Mouse (Mus musculus): ENCODE measurements at regions not wholly inside any gene's neighbourhood (a gene's known extent, or its start where the extent isn't known, plus 50 kb on each side); places are given as distances from the start of the nearest gene placed in this dataset.

DNA sequence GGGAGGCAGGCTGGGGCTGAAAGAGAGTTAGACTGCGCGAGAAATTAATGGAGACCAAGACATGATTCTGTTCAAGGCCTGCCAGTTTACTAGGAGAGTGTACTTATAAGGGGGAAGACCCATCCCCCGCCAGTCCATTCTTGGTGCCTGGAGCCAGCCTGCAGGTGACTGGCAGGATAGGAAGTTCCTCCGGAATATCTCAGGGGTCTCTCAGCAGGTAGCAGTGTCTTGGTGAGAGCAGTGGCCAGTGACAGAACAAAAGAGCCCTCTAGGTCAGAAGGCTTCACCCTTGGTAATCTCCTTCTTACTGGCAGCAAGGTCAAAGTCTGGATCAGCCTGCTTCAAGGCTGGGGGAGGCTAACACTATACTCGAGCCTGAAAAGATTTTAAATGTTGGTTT lies 83.7 kb upstream of the Zfp804b start:
- H3K9me3 ChIP-seq, result no peaks in the 10 kb centered on the region
- no peak overlapping the region for H3K27ac ChIP-seq
- H3K9ac ChIP-seq, result no peak overlapping the region
- H3K27me3 ChIP-seq, result no peaks in the 10 kb centered on the region
- no peaks in the 10 kb centered on the region for H3K4me1 ChIP-seq (replicated peaks)
- ATAC-seq (ENCODE audit: low FRiP score), result no peak
- no peaks in the 10 kb centered on the region for H3K36me3 ChIP-seq
- no peak overlapping the region for H3K4me3 ChIP-seq
- H3K4me2 ChIP-seq, result no peak overlapping the region
- whole genome bisulfite sequencing, result 46% methylated on average over 5 of the region's 5 CpGs

DNA sequence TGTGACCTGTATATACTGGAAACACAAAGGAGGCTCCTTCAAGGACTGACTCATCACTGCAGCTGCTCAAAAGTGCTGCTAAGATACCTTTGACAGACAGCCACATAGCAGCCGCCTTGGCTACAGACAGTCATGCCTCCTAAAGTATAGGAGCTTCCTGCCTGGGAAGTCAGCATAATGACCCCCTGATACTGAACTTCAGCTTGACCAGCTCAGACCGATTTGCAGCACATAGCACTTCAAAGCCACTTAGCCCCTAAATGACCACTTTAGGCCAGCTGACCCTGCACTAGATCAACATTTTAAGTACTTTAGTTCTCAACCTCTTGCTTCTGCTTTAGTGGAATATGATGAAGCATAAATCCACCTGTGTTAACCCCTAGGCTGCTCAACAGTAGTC lies 91.9 kb upstream of the Zfp804b start:
- 85% methylated on average over 2 of the region's 2 CpGs for WGBS
- H3K27me3 ChIP-seq, result no peaks in the 10 kb centered on the region
- H3K4me2 ChIP-seq, result no peak overlapping the region
- H3K36me3 ChIP-seq, result no peaks in the 10 kb centered on the region
- no peak for ATAC-seq (ENCODE audit: low FRiP score)
- no peak overlapping the region for H3K9ac ChIP-seq
- no peak overlapping the region for H3K4me3 ChIP-seq
- no peaks in the 10 kb centered on the region for H3K9me3 ChIP-seq
- no peak overlapping the region for H3K27ac ChIP-seq
- H3K4me1 ChIP-seq (replicated peaks), result no peaks in the 10 kb centered on the region

DNA sequence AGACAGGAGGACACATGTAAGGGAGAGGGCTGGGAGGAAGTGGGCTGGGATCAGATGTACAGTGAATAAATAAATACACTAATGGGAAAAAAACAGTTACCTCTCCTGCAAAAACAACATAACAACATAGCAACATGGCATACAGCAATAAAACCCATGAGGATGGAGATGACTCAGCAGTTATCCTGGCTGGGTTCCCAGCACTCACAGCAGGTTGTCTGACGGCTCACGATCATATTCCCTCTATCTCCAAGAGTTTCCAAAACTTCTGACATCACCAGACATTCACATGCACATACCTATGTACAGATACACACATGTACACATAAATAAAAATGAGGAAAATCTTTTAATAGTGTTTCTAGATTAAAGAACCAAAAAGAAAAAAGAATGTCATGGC lies 103.4 kb upstream of the Zfp804b start:
- H3K9ac ChIP-seq, result no peak overlapping the region
- H3K27me3 ChIP-seq, result no peaks in the 10 kb centered on the region
- H3K36me3 ChIP-seq, result no peaks in the 10 kb centered on the region
- H3K4me1 ChIP-seq (replicated peaks), result no peaks in the 10 kb centered on the region
- no peaks in the 10 kb centered on the region for H3K9me3 ChIP-seq
- H3K27ac ChIP-seq, result no peak overlapping the region
- 80% methylated on average over 2 of the region's 2 CpGs for WGBS
- ATAC-seq (ENCODE audit: low FRiP score), result no peak
- no peak overlapping the region for H3K4me3 ChIP-seq
- H3K4me2 ChIP-seq, result no peak overlapping the region

DNA sequence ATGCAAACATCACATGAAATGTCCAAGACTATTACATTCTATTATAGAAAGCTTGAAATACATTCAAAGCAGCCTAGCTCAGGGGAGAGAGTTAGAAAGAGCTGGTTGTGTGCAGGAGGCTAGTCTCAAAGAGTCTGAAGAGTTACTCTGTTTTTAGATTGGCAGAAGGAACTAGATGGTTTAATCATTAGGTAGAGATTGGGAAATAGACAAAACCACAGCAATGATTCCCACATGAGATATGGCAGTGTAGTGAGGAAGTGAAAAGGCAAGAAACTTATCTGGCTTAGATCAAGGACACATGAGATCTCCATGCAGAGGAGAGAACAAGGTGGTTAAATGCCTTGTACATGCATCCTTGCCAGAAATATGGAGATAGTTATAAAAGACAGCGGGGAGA lies 110.3 kb upstream of the Zfp804b start:
- no peaks in the 10 kb centered on the region for H3K27me3 ChIP-seq
- WGBS, result 98% methylated on average over 1 of the region's 1 CpGs
- no peaks in the 10 kb centered on the region for H3K36me3 ChIP-seq
- no peak overlapping the region for H3K4me3 ChIP-seq
- ATAC-seq (ENCODE audit: low FRiP score), result no peak
- H3K9me3 ChIP-seq, result no peaks in the 10 kb centered on the region
- no peak overlapping the region for H3K27ac ChIP-seq
- H3K4me1 ChIP-seq (replicated peaks), result no peaks in the 10 kb centered on the region
- H3K9ac ChIP-seq, result no peak overlapping the region
- no peak overlapping the region for H3K4me2 ChIP-seq

DNA sequence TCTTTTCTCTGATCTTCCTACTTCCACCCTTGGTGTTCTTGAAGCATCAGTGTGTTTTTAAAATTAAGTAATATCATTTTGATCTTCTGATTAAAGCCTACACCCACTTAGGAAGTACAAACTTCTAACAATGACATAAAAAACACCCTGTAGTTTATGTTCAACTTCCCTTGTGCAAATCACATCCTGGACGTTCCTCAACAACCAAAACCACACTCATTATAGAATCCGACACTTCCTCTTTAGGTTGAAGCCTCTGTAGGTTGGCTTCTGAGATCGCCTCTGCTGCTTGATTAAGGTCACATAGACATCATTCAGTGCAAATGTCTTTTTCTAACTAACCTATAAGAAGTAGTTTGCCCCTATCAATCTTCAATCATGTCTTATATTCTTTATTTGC lies 112.5 kb upstream of the Zfp804b start:
- H3K36me3 ChIP-seq, result no peaks in the 10 kb centered on the region
- H3K4me1 ChIP-seq (replicated peaks), result no peaks in the 10 kb centered on the region
- H3K27ac ChIP-seq, result no peak overlapping the region
- no peaks in the 10 kb centered on the region for H3K27me3 ChIP-seq
- ATAC-seq (ENCODE audit: low FRiP score), result no peak
- WGBS, result 84% methylated on average over 3 of the region's 3 CpGs
- no peak overlapping the region for H3K4me3 ChIP-seq
- H3K9me3 ChIP-seq, result no peaks in the 10 kb centered on the region
- H3K9ac ChIP-seq, result no peak overlapping the region
- H3K4me2 ChIP-seq, result no peak overlapping the region

DNA sequence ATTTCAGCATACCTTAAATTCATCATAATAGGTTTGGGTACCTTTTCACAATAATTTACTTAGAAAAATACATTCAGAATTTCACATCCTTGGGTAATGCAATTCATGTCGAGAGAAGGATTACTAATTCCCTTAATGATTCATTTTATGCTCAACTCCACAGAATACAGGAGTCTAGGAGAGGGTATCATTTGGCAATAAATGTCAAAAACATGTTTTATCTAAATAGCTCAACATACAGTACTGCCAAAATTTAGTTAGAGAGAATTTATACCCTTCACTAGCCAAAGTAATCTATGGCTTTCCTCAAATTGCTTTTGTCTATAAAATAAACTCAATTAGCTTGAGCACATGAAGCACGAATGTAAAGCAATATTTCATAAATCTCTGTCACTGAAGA lies 144.6 kb upstream of the Zfp804b start:
- WGBS, result 61% methylated on average over 2 of the region's 2 CpGs
- no peak overlapping the region for H3K4me3 ChIP-seq
- no peaks in the 10 kb centered on the region for H3K36me3 ChIP-seq
- H3K27me3 ChIP-seq, result no peaks in the 10 kb centered on the region
- H3K9ac ChIP-seq, result no peak overlapping the region
- no peaks in the 10 kb centered on the region for H3K4me1 ChIP-seq (replicated peaks)
- no peak overlapping the region for H3K27ac ChIP-seq
- H3K9me3 ChIP-seq, result no peaks in the 10 kb centered on the region
- no peak overlapping the region for H3K4me2 ChIP-seq
- ATAC-seq (ENCODE audit: low FRiP score), result no peak

DNA sequence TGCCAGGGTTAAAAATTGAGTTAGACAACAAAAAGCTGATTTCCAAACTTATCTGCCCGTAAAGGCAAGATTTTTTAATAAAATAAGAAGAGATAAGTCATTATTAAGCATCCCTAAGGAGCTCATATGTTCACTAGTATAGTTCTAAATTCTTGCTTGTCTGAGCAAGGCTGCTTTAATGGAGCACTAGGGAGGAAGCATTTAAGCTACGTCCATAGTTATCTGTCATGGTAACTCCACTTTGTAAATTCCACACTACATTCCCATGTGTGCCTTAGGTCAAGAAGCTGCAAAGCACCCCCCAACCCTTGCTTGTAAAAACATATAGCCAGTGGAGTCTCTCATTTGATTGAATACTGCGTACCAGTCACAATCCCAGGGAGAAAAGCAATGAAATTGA lies 145.0 kb upstream of the Zfp804b start:
- no peak overlapping the region for H3K27ac ChIP-seq
- ATAC-seq (ENCODE audit: low FRiP score), result no peak
- no peak overlapping the region for H3K9ac ChIP-seq
- H3K4me1 ChIP-seq (replicated peaks), result no peaks in the 10 kb centered on the region
- no peaks in the 10 kb centered on the region for H3K9me3 ChIP-seq
- H3K36me3 ChIP-seq, result no peaks in the 10 kb centered on the region
- H3K4me3 ChIP-seq, result no peak overlapping the region
- WGBS, result 68% methylated on average over 3 of the region's 3 CpGs
- no peaks in the 10 kb centered on the region for H3K27me3 ChIP-seq
- no peak overlapping the region for H3K4me2 ChIP-seq

DNA sequence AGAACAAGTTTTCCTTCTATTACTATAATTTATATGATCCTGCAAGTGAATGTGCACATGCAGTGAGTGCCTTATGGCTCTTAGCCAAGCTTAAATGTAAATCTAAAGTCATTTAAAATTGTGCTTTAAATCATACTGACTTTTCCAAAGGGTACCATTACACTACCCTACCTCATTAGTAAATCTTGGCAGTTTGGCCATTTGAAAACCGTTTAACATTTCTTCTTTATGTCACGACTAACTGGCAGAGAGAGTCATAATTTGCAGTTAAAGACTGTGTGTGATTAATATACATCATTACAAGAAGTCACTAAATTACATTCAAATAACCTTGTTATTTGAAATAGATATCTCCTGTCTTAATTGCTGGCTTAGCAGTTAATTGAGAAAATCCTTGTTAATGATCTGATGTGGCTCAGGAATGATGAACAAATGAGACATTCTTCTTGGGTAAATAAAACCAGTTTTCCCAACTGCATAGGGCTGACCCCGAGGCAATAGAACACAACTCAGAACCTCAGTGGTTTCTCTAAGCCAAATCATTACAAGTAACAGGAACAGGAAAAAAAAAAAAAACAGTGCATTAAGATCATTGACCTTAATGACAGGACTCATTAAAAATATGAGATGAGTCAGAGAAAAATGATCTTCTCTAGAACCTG lies 173.1 kb upstream of the Zfp804b start:
- Histone ChIP-seq H3K4me1 (replicated peaks) (no peaks in the 10 kb centered on the region), H3K36me3 (no peaks in the 10 kb centered on the region), H3K9me3 (no peaks in the 10 kb centered on the region), H3K27ac (no peak overlapping the region), H3K4me2 (no peak overlapping the region), H3K9ac (no peak overlapping the region), H3K27me3 (no peaks in the 10 kb centered on the region), H3K4me3 (no peak overlapping the region)
- 62% methylated on average over 3 of the region's 3 CpGs for WGBS
- peak; percentile 75 for ATAC-seq (ENCODE audit: low FRiP score)

DNA sequence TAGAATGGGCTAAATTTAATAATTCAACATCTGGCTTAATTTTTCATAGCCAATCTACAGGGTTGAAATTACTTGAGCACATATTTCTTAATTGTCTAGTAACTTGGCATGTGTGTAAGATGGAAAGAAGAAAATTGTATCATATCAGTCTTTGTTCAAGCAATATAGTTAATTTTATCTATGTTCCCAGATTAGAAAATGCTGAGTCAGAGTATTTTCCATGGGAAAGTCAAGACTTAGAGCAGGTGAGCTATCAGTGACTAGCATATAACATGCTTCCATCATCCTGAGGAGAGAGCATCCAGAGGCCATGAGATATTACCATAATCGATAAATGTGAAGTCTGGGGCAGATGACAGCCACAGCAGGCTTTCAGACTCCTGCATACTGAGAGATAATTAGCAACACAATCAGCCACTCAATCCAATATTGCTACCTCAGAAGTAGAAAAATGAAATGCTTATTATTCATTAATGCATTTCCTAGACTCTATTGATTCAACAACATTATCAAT lies 188.2 kb upstream of the Zfp804b start:
- Histone ChIP-seq H3K4me1 (replicated peaks) (no peaks in the 10 kb centered on the region), H3K27ac (no peak overlapping the region), H3K9me3 (no peaks in the 10 kb centered on the region), H3K36me3 (no peaks in the 10 kb centered on the region), H3K4me3 (no peak overlapping the region), H3K27me3 (no peaks in the 10 kb centered on the region), H3K9ac (no peak overlapping the region), H3K4me2 (no peak overlapping the region)
- WGBS, result 74% methylated on average over 1 of the region's 1 CpGs
- ATAC-seq (ENCODE audit: low FRiP score), result 0 out of 2 replicates have a peak, but pooled peaks have one; percentile 39

DNA sequence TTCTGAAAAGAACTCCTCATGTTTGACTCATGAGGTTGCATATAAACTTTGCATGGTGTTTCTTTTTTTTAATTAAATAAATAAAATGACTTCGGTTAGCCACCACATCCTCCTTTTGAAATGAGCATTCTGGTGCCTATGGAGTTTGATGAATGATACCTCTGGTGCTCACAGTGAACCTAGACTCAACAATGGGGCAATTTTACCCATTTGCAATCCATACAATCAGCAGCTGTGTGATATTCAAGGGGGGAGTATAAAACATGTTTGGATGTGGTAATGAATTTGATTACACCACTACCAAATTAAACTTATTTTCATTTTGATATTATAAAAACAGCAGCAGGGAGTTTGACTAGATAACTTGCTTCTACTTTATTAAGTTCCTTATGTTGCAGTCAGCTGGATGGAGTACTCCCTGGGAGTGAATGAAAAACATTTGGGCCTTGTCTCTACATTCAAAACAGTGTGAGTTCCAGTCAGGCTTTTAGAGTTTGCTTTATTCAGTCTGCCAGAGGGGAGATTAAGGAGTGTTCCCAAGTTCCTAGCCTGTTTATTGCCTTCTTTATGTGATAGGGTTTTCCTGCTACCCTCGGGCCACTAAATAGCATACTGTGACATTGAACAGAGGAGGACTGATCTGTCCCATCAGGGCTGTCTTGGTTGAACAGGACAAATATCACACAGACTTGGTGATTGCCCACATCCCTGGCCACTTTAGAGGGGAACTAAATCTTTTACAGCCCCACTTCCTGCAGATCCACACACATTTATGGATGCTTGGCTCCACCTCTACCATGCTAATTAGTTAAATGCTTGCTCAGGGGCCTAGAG lies 195.5 kb upstream of the Zfp804b start:
- Histone ChIP-seq H3K9ac (no peak overlapping the region), H3K27me3 (no peaks in the 10 kb centered on the region), H3K9me3 (no peaks in the 10 kb centered on the region), H3K4me1 (replicated peaks) (no peaks in the 10 kb centered on the region; the same call in 1 of the 2 replicates), H3K4me2 (no peak overlapping the region), H3K27ac (no peak overlapping the region), H3K4me3 (no peak overlapping the region), H3K36me3 (no peaks in the 10 kb centered on the region)
- ATAC-seq (ENCODE audit: low FRiP score), result no peak
- WGBS, result 64% methylated on average over 2 of the region's 2 CpGs

DNA sequence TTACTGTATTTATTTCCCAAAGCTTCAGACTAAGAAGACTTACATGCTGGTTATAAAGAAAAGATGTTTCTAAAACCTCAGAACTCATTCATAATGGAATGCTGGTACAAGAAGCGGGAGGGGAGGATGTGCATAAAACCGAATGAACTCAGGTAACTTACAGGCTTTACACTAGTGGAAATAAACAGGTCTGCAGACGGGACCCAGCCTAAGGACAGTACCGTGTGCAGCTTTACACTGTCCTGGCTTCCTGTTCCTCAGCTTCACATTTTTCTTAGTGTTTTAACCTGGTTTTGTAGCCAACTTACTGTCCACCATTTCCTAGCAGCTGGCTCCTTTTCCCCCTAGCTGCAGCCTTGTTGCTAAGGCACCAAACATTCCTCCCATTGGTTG lies 196.1 kb upstream of the Zfp804b start:
- Histone ChIP-seq H3K9me3 (no peaks in the 10 kb centered on the region), H3K4me2 (no peak overlapping the region), H3K27ac (no peak overlapping the region), H3K4me3 (no peak overlapping the region), H3K27me3 (no peaks in the 10 kb centered on the region), H3K36me3 (no peaks in the 10 kb centered on the region), H3K4me1 (replicated peaks) (no peaks in the 10 kb centered on the region; the same call in 1 of the 2 replicates), H3K9ac (no peak overlapping the region)
- WGBS, result 85% methylated on average over 4 of the region's 4 CpGs
- ATAC-seq (ENCODE audit: low FRiP score), result no peak

DNA sequence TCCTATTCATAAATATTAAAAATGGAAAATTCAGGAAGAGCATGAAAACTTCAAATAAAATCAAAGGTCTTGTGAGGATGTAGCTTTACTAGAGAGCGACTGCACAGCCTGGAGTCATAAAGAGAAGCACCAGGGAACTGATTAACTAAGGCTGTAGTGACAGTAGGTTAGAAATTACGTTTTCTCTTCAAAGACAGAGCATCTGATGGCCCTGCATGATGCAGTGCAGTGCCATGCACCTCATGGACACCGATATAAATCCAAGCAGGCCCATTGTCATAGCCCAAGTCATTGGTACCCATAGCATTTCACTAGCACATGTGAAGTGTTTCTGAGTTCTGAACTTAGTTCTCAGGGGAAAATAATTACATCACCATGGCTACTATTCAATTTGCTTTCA lies 199.3 kb upstream of the Zfp804b start:
- 75% methylated on average over 3 of the region's 3 CpGs for WGBS
- ATAC-seq (ENCODE audit: low FRiP score), result no peak

DNA sequence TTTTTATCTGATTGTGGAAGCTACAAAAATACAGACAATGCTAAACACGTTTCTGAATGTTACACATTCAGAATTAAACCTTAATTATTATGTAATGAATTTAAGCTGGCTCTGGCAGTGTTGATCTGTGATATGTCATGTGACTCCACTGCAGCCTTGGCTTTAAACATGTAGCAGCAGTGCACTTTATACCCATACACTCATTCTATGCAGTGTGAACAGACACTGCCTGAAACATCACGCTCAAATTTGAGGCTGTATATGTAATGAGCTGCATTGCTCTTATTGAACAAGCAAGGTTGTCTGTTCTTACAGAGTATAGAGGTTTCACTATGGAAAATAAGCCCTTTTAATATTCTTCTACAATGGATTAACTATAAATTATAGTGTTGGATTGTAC lies 235.9 kb upstream of the Zfp804b start:
- Histone ChIP-seq H3K36me3 (no peaks in the 10 kb centered on the region), H3K27ac (no peak overlapping the region), H3K4me2 (no peak overlapping the region), H3K4me3 (no peak overlapping the region), H3K9ac (no peak overlapping the region), H3K4me1 (replicated peaks) (no peaks in the 10 kb centered on the region), H3K9me3 (no peaks in the 10 kb centered on the region), H3K27me3 (no peaks in the 10 kb centered on the region)
- ATAC-seq (ENCODE audit: low FRiP score), result no peak
- WGBS, result 73% methylated on average over 2 of the region's 2 CpGs

More for the DNA sequence above, 199.3 kb upstream of the Zfp804b start:
- Histone ChIP-seq H3K36me3 (no peaks in the 10 kb centered on the region), H3K27ac (no peak overlapping the region), H3K27me3 (no peaks in the 10 kb centered on the region), H3K9me3 (no peaks in the 10 kb centered on the region), H3K4me2 (no peak overlapping the region), H3K4me1 (replicated peaks) (no peaks in the 10 kb centered on the region; the same call in 1 of the 2 replicates), H3K4me3 (no peak overlapping the region), H3K9ac (no peak overlapping the region)

All from hindbrain, embryonic 13.5 days (tissue).